9 mouse cellular contexts compared by ENCODE assay signal in the genomic region with DNA sequence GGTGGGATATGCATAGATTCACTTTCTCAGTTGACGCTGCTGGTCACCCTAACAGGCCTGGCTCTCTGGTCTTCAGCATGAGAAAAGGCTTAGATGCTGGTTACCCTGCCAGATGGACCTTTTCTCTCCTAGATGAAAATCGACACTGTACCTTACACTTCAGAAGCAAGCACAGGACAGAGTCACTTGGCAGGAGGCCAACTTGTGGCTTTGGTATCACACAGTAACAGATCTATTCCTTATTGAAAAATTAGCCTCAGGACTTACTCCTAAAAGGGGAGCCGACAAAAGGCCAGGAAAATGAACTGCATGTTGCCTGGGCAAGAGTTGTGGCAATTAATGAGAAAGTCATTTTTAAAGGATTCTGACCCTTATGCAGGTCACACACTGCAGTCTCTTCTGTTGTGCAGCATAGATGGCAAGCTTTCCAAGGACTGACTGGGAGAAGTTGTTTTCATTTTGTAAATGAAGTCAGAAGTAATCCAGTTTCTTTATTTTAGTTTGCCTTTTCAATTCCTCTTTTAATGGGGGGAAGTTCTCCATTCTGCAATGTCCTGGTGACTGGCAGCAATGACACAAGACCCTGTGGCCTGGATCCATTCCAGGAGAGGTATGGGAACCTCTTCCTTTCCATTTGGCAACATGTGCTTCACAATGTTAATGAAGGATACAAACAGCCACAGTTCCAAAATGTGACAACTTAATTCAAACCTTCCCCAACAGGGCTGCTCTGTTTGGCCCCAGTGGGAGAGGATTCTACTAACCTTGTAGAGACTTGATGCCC. TPM values are rescaled to one million over a fixed set of nuclear protein-coding genes. Genes with fewer than 3 reads are reported as not detected.
DNase-seq lines count a peak whose midpoint lies in the region; ATAC-seq lines count a peak whose summit lies in the region.
"Had no signal": no experiment of that assay in that cellular context is flagged by ENCODE, and none has a peak within 500 bp of the region (broad histone marks: within the 10 kb centered on the region; RNA-seq: fewer than 3 reads in every experiment).

No protein-coding gene starts in this region.

- H3K4me2 ChIP-seq in liver, embryonic 15.5 days, result peak overlapping the region; percentile 65

- WGBS in liver, embryonic 15.5 days (ENCODE audit: insufficient replicate concordance), result 33% methylated on average over 3 of the region's 3 CpGs

- intact Hi-C loops in left cerebral cortex, postnatal 25 days (cut with DNase I), result no loop called here

- H3K27ac ChIP-seq in liver, embryonic 15.5 days (replicated peaks), result peak overlapping the region; percentile 97

- H3K9me3 ChIP-seq in liver, embryonic 15.5 days (replicated peaks), result no peaks in the 10 kb centered on the region

- peak overlapping the region; percentile 53 for H3K9ac ChIP-seq in liver, embryonic 15.5 days

- H3K27me3 ChIP-seq in liver, embryonic 15.5 days, result no peaks in the 10 kb centered on the region

- peaks cover 45% of the 10 kb centered on the region for H3K36me3 ChIP-seq in liver, embryonic 15.5 days (replicated peaks)

- no peak for ATAC-seq in liver, embryonic 15.5 days (ENCODE audit: insufficient read depth)

- H3K4me1 ChIP-seq in liver, embryonic 15.5 days (replicated peaks), result peaks cover 79% of the 10 kb centered on the region

- H3K4me3 ChIP-seq in liver, embryonic 15.5 days (replicated peaks), result no peak overlapping the region

- peak; percentile 6 for DNase-seq in adrenal gland, postnatal 25 days
- DNase-seq in adrenal gland, postnatal 4 days (ENCODE audit: low spot score in 2 of 2), result no peak
- peak; percentile 51 for DNase-seq in spleen, adult 12 weeks (ENCODE audit: low spot score)
- DNase-seq in spleen, postnatal 14 days (ENCODE audit: low spot score in 2 of 2), result no peak
- DNase-seq in spleen, postnatal 10 days (ENCODE audit: low spot score in 2 of 2), result peak; percentile 63 to 73
- DNase-seq in left cerebral cortex, postnatal 25 days (ENCODE audit: low spot score in 2 of 2), result no peak
- DNase-seq in urinary bladder, postnatal 10 days (ENCODE audit: low spot score), result no peak
- DNase-seq: B cell, adult 2 months had no signal

RNA-seq across cellular contexts. Expression of a gene that starts 59.7 kb away (rescaled TPM):
- total RNA-seq in adrenal gland, postnatal 25 days (2021), result 14.8 and 16.2 TPM in 2 replicates
- 10 to 100 TPM; 26.2 to 29.9 TPM for total RNA-seq in adrenal gland, postnatal 4 days (2021)
- polyA plus RNA-seq in liver, embryonic 15.5 days (2015; fragmentation: Nextera tagmentation; extraction: Ambion mirVana), result 56.8 and 62.9 TPM in 2 replicates
- 100 to 1,000 TPM; 150 to 151 TPM for total RNA-seq in left cerebral cortex, postnatal 25 days (2021)

Comparison
In these comparisons a context has a peak if more than half of its experiments do, and no peak if none do; other contexts are left out.
1. DNase-seq: peak in adrenal gland, postnatal 25 days (single experiment), spleen, adult 12 weeks (single experiment) and spleen, postnatal 10 days (2 of 2); none in adrenal gland, postnatal 4 days (0 of 2), spleen, postnatal 14 days (0 of 2), left cerebral cortex, postnatal 25 days (0 of 2) and urinary bladder, postnatal 10 days (single experiment).